Mouse (Mus musculus) erythroblast, embryonic 14.5 days (primary cell): Measurements from ENCODE around the gene Mga.

Source experiments
- GATA1 ChIP-seq: IDR thresholded peaks from 2 replicates; pipeline ENCODE4 v1.6.1; 2012; ENCODE audit warnings: low read length, inconsistent platforms, mixed read lengths
- TAL1 ChIP-seq: IDR thresholded peaks from 3 replicates; pipeline ENCODE4 v1.6.1; 2012; ENCODE audit warnings: low read length, inconsistent platforms, mixed read lengths

DNA sequence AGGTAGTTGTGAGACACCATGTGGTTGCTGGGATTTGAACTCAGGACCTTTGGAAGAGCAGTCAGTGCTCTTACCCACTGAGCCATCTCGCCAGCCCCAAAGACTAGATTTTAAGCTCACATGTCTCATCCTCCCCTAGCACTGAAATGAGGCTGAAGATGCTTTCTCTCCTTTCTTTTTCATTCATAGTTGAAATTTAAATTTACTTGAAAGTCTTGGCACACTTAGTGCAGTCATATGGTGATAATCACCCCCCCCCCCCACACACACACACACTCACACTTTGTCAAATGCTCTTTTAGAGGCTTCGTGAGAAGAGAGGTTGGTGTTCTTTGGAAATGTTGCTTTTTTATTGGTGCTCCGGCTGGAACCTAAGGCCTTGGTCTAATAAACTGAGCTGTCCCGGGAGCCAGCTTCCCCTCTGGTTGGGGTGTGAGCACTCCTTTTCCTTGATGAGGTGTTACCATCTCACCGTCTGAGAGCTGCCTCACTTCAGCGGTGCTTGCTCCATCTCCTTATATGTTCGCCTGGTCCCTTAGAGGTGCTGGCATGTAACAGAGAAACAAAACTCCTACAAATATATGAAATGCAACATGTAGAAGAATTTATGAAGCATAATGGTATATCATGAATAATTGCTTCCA, 83.4 kb downstream of the Mga start:
- TF ChIP-seq TAL1 (no peak), GATA1 (no peak)
